Mouse (Mus musculus) layer of hippocampus, adult 18-20 months (tissue): ENCODE measurements around the gene Rnf212. TPM values are rescaled to one million over a fixed set of nuclear protein-coding genes. Genes with fewer than 3 reads are reported as not detected.

Experiments used
- total RNA-seq, 2 experiments: library from RNA; stranded (reverse); gene quantifications; 2 replicates each; pipeline ENCODE4 v1.2.3; 2021

Rnf212 gene
- total RNA-seq, 2 experiments from 2014 or later = not detected

Other genes starting within 250 kb of the Rnf212 start
- 100 to 1,000 TPM; 575 to 577 TPM for gene Cplx1, start 225.0 kb downstream of the Rnf212 start, total RNA-seq
- 10 to 100 TPM; 89.7 to 93.0 TPM for gene Gak, start 145.2 kb downstream of the Rnf212 start, total RNA-seq
- gene Tmem175, start 145.2 kb downstream of the Rnf212 start, total RNA-seq = 10 to 100 TPM; 38.5 to 41.3 TPM
- 10 to 100 TPM; 15.0 to 16.1 TPM for gene Idua, start 114.7 kb downstream of the Rnf212 start, total RNA-seq
- 10 to 100 TPM; 45.4 to 46.9 TPM for gene Dgkq, start 105.3 kb downstream of the Rnf212 start, total RNA-seq
- 1 to 10 TPM in 1 of 2 experiments, under 1 TPM in 1; 0.96 to 1.4 TPM for gene Slc26a1, start 99.4 kb downstream of the Rnf212 start, total RNA-seq
- gene Fgfrl1, start 82.6 kb downstream of the Rnf212 start, total RNA-seq = 10 to 100 TPM; 21.9 to 23.3 TPM
- not detected for gene Tmed11, start 20.4 kb upstream of the Rnf212 start, total RNA-seq
- gene Vmn2r8, start 33.9 kb upstream of the Rnf212 start, total RNA-seq = not detected
- not detected for gene Vmn2r9, start 77.6 kb upstream of the Rnf212 start, total RNA-seq
- not detected for gene Vmn2r10, start 231.5 kb upstream of the Rnf212 start, total RNA-seq